Comparison of ENCODE assay signal across 7 mouse cellular contexts in the genomic region with DNA sequence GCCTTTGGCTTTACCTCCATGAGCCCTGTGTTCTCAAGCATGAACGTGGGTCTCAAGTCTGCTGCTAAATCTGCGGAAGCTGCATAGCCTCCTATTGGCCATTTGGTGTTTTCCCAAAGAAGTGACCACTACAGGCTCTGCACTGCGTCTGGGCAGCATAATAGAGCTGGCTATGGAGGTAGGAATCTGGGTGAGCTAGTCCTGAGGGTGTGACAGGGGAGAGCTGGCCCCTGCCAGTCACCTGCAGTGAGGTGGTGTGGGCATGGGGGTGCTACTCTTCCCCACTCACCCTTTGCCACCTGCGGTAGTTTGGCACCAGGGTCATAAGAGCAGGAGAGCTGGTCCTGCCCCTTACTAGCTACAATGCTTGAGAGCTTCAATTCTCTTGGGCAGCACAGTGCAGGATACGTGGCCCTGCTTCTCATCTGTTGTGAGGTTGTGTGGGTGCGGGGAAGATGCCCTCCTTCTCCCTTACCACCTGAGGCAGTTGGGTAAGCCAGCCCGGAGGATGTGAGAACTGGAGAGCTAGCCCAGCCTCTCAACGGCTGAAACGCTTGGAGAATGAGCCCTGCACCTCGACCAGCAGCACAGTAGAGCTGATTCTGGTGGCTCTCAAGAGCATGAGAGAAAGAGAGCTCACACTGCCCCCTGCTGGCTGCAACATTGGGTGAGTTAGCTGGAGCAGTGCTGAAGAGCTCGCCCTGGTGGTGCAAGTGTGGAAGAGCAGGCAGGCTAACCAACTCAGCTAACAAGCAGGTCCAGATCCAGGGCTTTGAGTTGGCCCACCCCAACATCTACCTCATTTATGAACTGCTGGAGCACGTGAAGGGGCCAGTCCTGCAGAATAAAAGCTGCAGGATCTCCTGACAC. TPM values are rescaled to one million over a fixed set of nuclear protein-coding genes. Genes with fewer than 3 reads are reported as not detected.
DNase-seq lines count a peak whose midpoint lies in the region; ATAC-seq lines count a peak whose summit lies in the region.

No protein-coding gene starts in this region.

- peak; percentile 96 for DNase-seq in adipocyte (ENCODE audit: low spot score)
- DNase-seq in cerebellum, postnatal 4 days (ENCODE audit: low spot score in 2 of 2), result peak; percentile 59 to 82
- peak; percentile 63 to 69 for DNase-seq in gastrocnemius, adult 8-10 months (ENCODE audit: low spot score in 2 of 2)
- peak; percentile 50 to 77 for DNase-seq in left cerebral cortex, adult 8-10 months (ENCODE audit: low spot score in 2 of 2)
- DNase-seq in skeletal muscle tissue, adult 2 months (ENCODE audit: low read depth, low spot score), result peak; percentile 64

- ATAC-seq in inflammation-experienced regulatory T-cells, adult 6 months, result peak; percentile 69
- peak; percentile 99 for ATAC-seq in megakaryocyte-erythroid progenitor cell, adult 5-6 weeks (replicated peaks; ENCODE audit: low FRiP score, low TSS enrichment, poor library complexity, severe bottlenecking)

RNA-seq across cellular contexts. Expression of gene S100a9, which starts 14.3 kb away (rescaled TPM):
- not detected for total RNA-seq in gastrocnemius, adult 8-10 months (2022)
- 1 to 10 TPM in 1 of 3 experiments, under 1 TPM in 1, not detected in 1; 0.70 to 3.0 TPM for polyA plus RNA-seq in inflammation-experienced regulatory T-cells, adult 6 months (2017; shearing (Covaris generic))
- total RNA-seq in left cerebral cortex, adult 8-10 months (2022), result not detected
- 1.1 and 1,636 TPM in 2 replicates for total RNA-seq in megakaryocyte-erythroid progenitor cell, adult 5-6 weeks (2014; fragmentation: Nextera tagmentation)
- total RNA-seq in megakaryocyte-erythroid progenitor cell, adult 5-6 weeks (2017), result 59.5 and 143 TPM in 2 replicates

RNA-seq across cellular contexts. Expression of gene Pglyrp4, which starts 16.9 kb away (rescaled TPM):
- total RNA-seq in gastrocnemius, adult 8-10 months (2022), result not detected
- not detected for polyA plus RNA-seq in inflammation-experienced regulatory T-cells, adult 6 months (2017; shearing (Covaris generic))
- not detected for total RNA-seq in left cerebral cortex, adult 8-10 months (2022)
- total RNA-seq in megakaryocyte-erythroid progenitor cell, adult 5-6 weeks (2014; fragmentation: Nextera tagmentation), result not detected in 2 replicates
- not detected in 2 replicates for total RNA-seq in megakaryocyte-erythroid progenitor cell, adult 5-6 weeks (2017)

RNA-seq across cellular contexts. Expression of gene S100a8, which starts 41.0 kb away (rescaled TPM):
- total RNA-seq in gastrocnemius, adult 8-10 months (2022), result under 1 TPM in 2 of 4 experiments, not detected in 2; 0.75 to 0.92 TPM
- 1 to 10 TPM in 1 of 3 experiments, not detected in 2; 7.4 TPM for polyA plus RNA-seq in inflammation-experienced regulatory T-cells, adult 6 months (2017; shearing (Covaris generic))
- 1 to 10 TPM in 1 of 4 experiments, not detected in 3; 1.7 TPM for total RNA-seq in left cerebral cortex, adult 8-10 months (2022)
- 8.8 and 1,388 TPM in 2 replicates for total RNA-seq in megakaryocyte-erythroid progenitor cell, adult 5-6 weeks (2014; fragmentation: Nextera tagmentation)
- total RNA-seq in megakaryocyte-erythroid progenitor cell, adult 5-6 weeks (2017), result 75.2 and 207 TPM in 2 replicates

RNA-seq across cellular contexts. Expression of gene S100a7a, which starts 56.0 kb away (rescaled TPM):
- total RNA-seq in gastrocnemius, adult 8-10 months (2022), result not detected
- polyA plus RNA-seq in inflammation-experienced regulatory T-cells, adult 6 months (2017; shearing (Covaris generic)), result not detected
- 1 to 10 TPM in 2 of 4 experiments, under 1 TPM in 2; 0.38 to 1.1 (median 0.91) TPM for total RNA-seq in left cerebral cortex, adult 8-10 months (2022)
- total RNA-seq in megakaryocyte-erythroid progenitor cell, adult 5-6 weeks (2014; fragmentation: Nextera tagmentation), result not detected in 2 replicates
- not detected in 2 replicates for total RNA-seq in megakaryocyte-erythroid progenitor cell, adult 5-6 weeks (2017)

Comparison
In these comparisons a context has a peak if more than half of its experiments do, and no peak if none do; other contexts are left out.
1. Peak in every context shown above with its lines: DNase-seq and ATAC-seq.